Mouse (Mus musculus) testis, adult 2 months (tissue): ENCODE results near the gene Myocos.

Experiments used
- CTCF ChIP-seq: fragments of 200-500 bp; IDR thresholded peaks from 2 replicates; pipeline ENCODE4 v1.5.1; 2012; ENCODE audit warnings: low read depth, mild to moderate bottlenecking, inconsistent platforms, low read length, moderate library complexity; ENCODE audit not compliant: control insufficient read depth, insufficient read depth, insufficient replicate concordance
- POLR2A ChIP-seq: fragments of 200-500 bp; IDR thresholded peaks from 2 replicates; pipeline ENCODE4 v1.6.1; 2012; ENCODE audit warnings: low read depth, mild to moderate bottlenecking, inconsistent platforms, low read length, moderate library complexity; ENCODE audit not compliant: control insufficient read depth

DNA sequence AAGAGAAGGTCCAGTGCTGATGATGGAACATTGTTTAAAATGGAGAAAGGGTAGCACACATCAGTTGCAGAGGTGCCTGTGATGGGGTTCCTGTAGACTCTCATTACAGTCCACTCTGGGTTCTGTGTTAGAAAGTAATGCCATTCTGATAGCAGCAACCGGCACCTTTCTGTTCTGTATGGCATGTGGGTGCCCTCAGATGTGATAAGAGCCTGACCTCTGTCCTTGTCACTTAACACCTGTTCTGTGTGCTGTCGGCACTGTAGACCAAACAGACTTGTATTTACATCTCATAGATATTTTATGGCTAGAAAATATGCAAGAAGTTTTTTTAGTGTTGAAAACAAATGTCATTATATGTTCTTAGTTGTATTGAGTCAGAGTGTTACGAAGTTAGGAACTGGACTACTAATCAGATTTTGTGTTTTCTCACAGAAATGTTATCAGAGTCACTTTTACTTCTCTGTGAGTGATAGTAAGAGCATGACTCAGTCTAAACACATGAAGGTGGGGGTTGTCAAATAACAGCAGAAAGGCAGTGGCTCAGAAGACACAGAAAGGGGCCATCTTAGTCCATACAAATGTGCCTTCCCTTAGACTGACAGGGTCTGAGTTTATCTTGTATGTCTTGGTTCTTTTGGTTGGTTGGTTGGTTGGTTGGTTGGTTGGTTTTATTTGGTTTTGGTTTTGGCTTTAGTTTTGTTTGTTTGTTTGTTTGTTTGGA is 60.5 kb downstream of the Myocos start:
- TF ChIP-seq POLR2A (no peak), CTCF (no peak)
